Mouse (Mus musculus): ENCODE measurements at regions not wholly inside any gene's neighbourhood (a gene's known extent, or its start where the extent isn't known, plus 50 kb on each side); places are given as distances from the start of the nearest gene placed in this dataset.

DNA sequence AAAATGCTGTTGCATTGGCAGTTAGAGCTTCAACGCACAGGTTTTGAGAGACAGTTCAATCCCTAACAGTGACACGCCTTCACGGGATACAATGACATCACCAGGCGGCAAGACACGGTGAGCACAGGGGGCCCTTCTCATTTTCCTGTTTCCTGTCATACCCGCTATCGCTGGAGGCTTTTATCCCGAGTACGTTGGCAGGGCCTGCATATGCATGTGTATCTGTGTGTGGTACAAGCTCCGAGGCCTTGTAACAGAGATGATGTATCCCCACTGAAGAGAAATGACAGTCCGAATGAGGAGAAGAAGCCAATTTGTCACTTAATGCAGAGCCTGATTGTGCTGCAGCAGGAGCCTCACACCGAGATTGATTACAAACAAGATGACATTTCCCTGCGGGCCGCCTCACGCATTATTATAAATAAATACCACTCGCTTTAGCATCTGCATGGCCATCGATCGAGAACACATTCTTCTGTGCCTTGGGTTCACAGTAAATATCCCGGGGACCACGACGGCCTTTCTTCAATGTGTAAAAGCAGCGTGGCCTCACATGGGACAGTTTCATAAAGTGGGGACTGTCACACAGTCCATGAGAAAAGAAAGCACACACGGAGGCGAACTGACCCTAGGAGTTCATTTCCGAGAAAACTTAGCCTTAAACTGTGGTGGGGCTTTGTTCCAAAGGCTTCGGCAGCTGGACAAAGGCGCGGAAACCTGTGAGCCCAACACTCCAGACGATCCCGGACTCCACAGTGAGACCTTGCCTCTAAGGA lies 54.9 kb upstream of the Noct start:
- peaks cover 0 to 2% of the 10 kb centered on the region in 2 experiments; a peak in 1 of 4 replicates for H3K36me3 ChIP-seq (ENCODE audit: control insufficient read depth in 1 of 2, insufficient read depth in 2 of 2, low read length in 2 of 2)
- no peak overlapping the region for H3K9ac ChIP-seq (ENCODE audit: control insufficient read depth, low read depth, low read length, poor library complexity, severe bottlenecking)
- H3K27ac ChIP-seq (ENCODE audit: control insufficient read depth, low read depth, low read length): no peak overlapping the region
- no peak overlapping the region for H3K4me3 ChIP-seq (ENCODE audit: control insufficient read depth in 1 of 2, insufficient read depth in 1 of 2, low read depth in 2 of 2, low read length in 2 of 2)
- 0 out of 4 replicates have a peak, but pooled peaks cover 0 to 4% of the 10 kb centered on the region in 2 experiments for H3K4me1 ChIP-seq (ENCODE audit: control insufficient read depth in 1 of 2, insufficient read depth in 2 of 2, low read length in 2 of 2)
- peaks cover 0 to 5% of the 10 kb centered on the region in 2 experiments; a peak in 2 of 4 replicates for H3K27me3 ChIP-seq (ENCODE audit: control insufficient read depth in 1 of 2, insufficient read depth in 2 of 2, low read length in 2 of 2)
- no peak for TF ChIP-seq MXI1 (IDR thresholded peaks at IDR 0.05; ENCODE audit: low read depth, low read length)
- no peak for TF ChIP-seq TCF12 (IDR thresholded peaks at IDR 0.05; ENCODE audit: low read depth, low read length)
- no peak for TF ChIP-seq SMC3 (IDR thresholded peaks at IDR 0.05; ENCODE audit: low read depth, low read length)
- TF ChIP-seq RAD21 (IDR thresholded peaks at IDR 0.05; ENCODE audit: low read depth, low read length): no peak
- no peak for TF ChIP-seq NRF1 (IDR thresholded peaks at IDR 0.05; ENCODE audit: insufficient read depth, low read depth, low read length, poor library complexity, severe bottlenecking)
- TF ChIP-seq ZC3H11A (IDR thresholded peaks at IDR 0.05; ENCODE audit: low read depth, low read length): no peak
- TF ChIP-seq TBP (IDR thresholded peaks at IDR 0.05; ENCODE audit: low read depth, low read length): no peak
- TF ChIP-seq ETS1 (IDR thresholded peaks at IDR 0.05; ENCODE audit: low read depth, low read length): no peak
- no peak for TF ChIP-seq MAX (IDR thresholded peaks at IDR 0.05; ENCODE audit: low read length)
- TF ChIP-seq HCFC1 (IDR thresholded peaks at IDR 0.05; ENCODE audit: low read depth, low read length): no peak
- no peak for TF ChIP-seq USF2 (IDR thresholded peaks at IDR 0.05; ENCODE audit: borderline replicate concordance in 1 of 2, insufficient read depth in 1 of 2, low read depth in 1 of 2, low read length in 2 of 2)
- TF ChIP-seq POLR2A (IDR thresholded peaks at IDR 0.05; ENCODE audit: control insufficient read depth in 1 of 2, insufficient read depth in 1 of 2, low read depth in 1 of 2, low read length in 2 of 2, poor library complexity in 1 of 2): no peak
- TF ChIP-seq CHD2 (IDR thresholded peaks at IDR 0.05; ENCODE audit: low read length): no peak
- no peak for TF ChIP-seq JUND (IDR thresholded peaks at IDR 0.05; ENCODE audit: low read depth, low read length)
- TF ChIP-seq CTCF (IDR thresholded peaks at IDR 0.05 in 2 of 3, conservative IDR thresholded peaks at IDR 0.05 in 1 of 3; ENCODE audit: control insufficient read depth in 1 of 3, insufficient read depth in 1 of 3, low read depth in 2 of 3, low read length in 3 of 3, poor library complexity in 1 of 3, severe bottlenecking in 1 of 3): no peak
- no peak for TF ChIP-seq POLR2AphosphoS5 (IDR thresholded peaks at IDR 0.05; ENCODE audit: borderline replicate concordance, low read depth, low read length)
- no peak for TF ChIP-seq EP300 (IDR thresholded peaks at IDR 0.05; ENCODE audit: low read depth in 1 of 2, low read length in 2 of 2)
- no peak for DNase-seq (ENCODE audit: low read depth, low spot score)
- H3K9me3 ChIP-seq (replicated peaks; ENCODE audit: insufficient read depth, low read length): no peaks in the 10 kb centered on the region
- no peaks in the 10 kb centered on the region for H3K79me2 ChIP-seq (ENCODE audit: control insufficient read depth, insufficient read depth, low read length, poor library complexity)

DNA sequence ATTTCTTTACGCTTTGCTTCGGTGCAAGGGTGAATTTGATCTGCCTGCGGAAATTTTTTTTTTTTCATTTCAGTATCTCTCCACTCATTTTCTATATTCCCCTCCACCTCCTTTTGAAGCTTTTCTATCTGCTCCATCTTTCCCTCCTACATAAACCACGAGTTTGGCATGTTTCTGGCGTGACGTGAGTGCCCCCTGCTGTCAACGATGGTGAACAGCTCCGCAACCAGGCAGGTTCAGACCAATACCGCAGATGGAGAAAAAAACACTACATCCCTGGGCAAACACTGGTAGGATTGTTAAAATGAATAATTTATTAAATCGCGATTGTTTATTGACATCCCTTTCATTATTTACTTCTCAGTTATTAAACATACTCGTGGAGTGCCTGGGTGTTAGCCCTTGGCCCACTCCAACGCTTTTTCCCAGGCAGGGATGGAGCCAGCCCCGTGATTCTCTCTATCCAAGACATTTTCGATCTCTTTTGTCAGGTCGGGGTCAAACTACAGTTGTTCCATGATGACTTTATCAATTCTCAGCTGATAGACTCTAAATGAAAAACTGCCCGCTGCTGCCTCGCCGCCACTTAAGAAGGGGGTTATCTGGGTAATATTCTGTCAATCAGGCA lies 53.9 kb upstream of the Noct start:
- H3K4me1 ChIP-seq (ENCODE audit: control insufficient read depth in 1 of 2, insufficient read depth in 2 of 2, low read length in 2 of 2): 0 out of 4 replicates have a peak, but pooled peaks cover 0 to 4% of the 10 kb centered on the region in 2 experiments
- peaks cover 0 to 2% of the 10 kb centered on the region in 2 experiments; a peak in 1 of 4 replicates for H3K36me3 ChIP-seq (ENCODE audit: control insufficient read depth in 1 of 2, insufficient read depth in 2 of 2, low read length in 2 of 2)
- H3K79me2 ChIP-seq (ENCODE audit: control insufficient read depth, insufficient read depth, low read length, poor library complexity): no peaks in the 10 kb centered on the region
- peak; percentile 68 for DNase-seq (ENCODE audit: low read depth, low spot score)
- peaks cover 0 to 5% of the 10 kb centered on the region in 2 experiments; a peak in 3 of 4 replicates for H3K27me3 ChIP-seq (ENCODE audit: control insufficient read depth in 1 of 2, insufficient read depth in 2 of 2, low read length in 2 of 2)
- no peak overlapping the region for H3K4me3 ChIP-seq (ENCODE audit: control insufficient read depth in 1 of 2, insufficient read depth in 1 of 2, low read depth in 2 of 2, low read length in 2 of 2)
- no peaks in the 10 kb centered on the region for H3K9me3 ChIP-seq (replicated peaks; ENCODE audit: insufficient read depth, low read length)
- no peak overlapping the region for H3K9ac ChIP-seq (ENCODE audit: control insufficient read depth, low read depth, low read length, poor library complexity, severe bottlenecking)
- H3K27ac ChIP-seq (ENCODE audit: control insufficient read depth, low read depth, low read length): no peak overlapping the region
- TF ChIP-seq RCOR1 (IDR thresholded peaks at IDR 0.05; ENCODE audit: low read depth, low read length): no peak
- no peak for TF ChIP-seq SIN3A (IDR thresholded peaks at IDR 0.05; ENCODE audit: low read length)
- TF ChIP-seq MYC (IDR thresholded peaks at IDR 0.05; ENCODE audit: low read depth, low read length): 0 out of 2 replicates have a peak, but pooled peaks have one; percentile 61
- TF ChIP-seq E2F4 (IDR thresholded peaks at IDR 0.05; ENCODE audit: borderline replicate concordance, low read depth, low read length): no peak
- no peak for TF ChIP-seq MYB (IDR thresholded peaks at IDR 0.05; ENCODE audit: low read depth, low read length)
- no peak for TF ChIP-seq POLR2A (IDR thresholded peaks at IDR 0.05; ENCODE audit: control insufficient read depth in 1 of 2, insufficient read depth in 1 of 2, low read depth in 1 of 2, low read length in 2 of 2, poor library complexity in 1 of 2)
- 0 out of 2 replicates have a peak, but pooled peaks have one; percentile 53 for TF ChIP-seq MAX (IDR thresholded peaks at IDR 0.05; ENCODE audit: low read length)
- TF ChIP-seq NELFE (IDR thresholded peaks at IDR 0.05; ENCODE audit: low read depth, low read length): no peak
- peak; percentile 36; the same call in 1 of the 2 replicates for TF ChIP-seq GATA1 (IDR thresholded peaks at IDR 0.05; ENCODE audit: low read depth, low read length)
- 0 out of 2 replicates have a peak, but pooled peaks have one; percentile 34 for TF ChIP-seq MAZ (IDR thresholded peaks at IDR 0.05; ENCODE audit: low read depth, low read length)
- TF ChIP-seq ELF1 (IDR thresholded peaks at IDR 0.05; ENCODE audit: low read depth, low read length): no peak
- no peak for TF ChIP-seq POLR2AphosphoS5 (IDR thresholded peaks at IDR 0.05; ENCODE audit: borderline replicate concordance, low read depth, low read length)
- TF ChIP-seq ZNF384 (IDR thresholded peaks at IDR 0.05; ENCODE audit: low read depth, low read length): peak; percentile 54
- no peak for TF ChIP-seq NRF1 (IDR thresholded peaks at IDR 0.05; ENCODE audit: insufficient read depth, low read depth, low read length, poor library complexity, severe bottlenecking)
- TF ChIP-seq CHD2 (IDR thresholded peaks at IDR 0.05; ENCODE audit: low read length): no peak
- peak; percentile 98 for TF ChIP-seq RAD21 (IDR thresholded peaks at IDR 0.05; ENCODE audit: low read depth, low read length)
- TF ChIP-seq KAT2A (conservative IDR thresholded peaks at IDR 0.05; ENCODE audit: low read depth, low read length): no peak

Data from MEL (cell line).